Mouse (Mus musculus): ENCODE measurements around the gene Mpp2. TPM values are rescaled to one million over a fixed set of nuclear protein-coding genes. Genes with fewer than 3 reads are reported as not detected.

Mpp2 gene
- polyA plus RNA-seq, 1 experiment = 6.8 TPM

DNA sequence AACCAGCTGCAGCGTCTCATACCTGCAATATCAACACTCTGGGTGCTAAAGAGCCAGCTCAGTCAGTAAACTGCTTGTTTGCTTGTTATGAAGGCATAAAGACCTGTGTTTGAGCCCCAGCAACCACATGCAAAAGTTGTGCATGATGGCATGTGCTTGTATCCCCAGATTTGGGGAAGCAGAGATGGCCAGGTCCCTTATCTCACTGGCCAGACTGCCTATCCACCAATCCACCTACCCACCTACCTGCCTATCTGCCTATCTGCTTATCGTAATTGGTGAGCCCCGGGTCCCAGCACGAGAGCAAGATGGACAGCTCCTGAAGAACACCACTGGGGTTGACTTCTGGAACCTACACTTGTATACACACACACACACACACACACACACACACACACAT is 59.0 kb downstream of the Mpp2 start:
- H3K4me1 ChIP-seq (ENCODE audit: control insufficient read depth, insufficient read depth, low read length) = 0 out of 2 replicates have a peak, but pooled peaks cover 4% of the 10 kb centered on the region
- TF ChIP-seq POLR2A (IDR thresholded peaks at IDR 0.05; ENCODE audit: low read depth, low read length) (no peak), CTCF (IDR thresholded peaks at IDR 0.05; ENCODE audit: borderline replicate concordance, insufficient read depth, low read length) (no peak)
- no peak overlapping the region for H3K4me3 ChIP-seq (ENCODE audit: insufficient read depth, low read length)
- H3K27ac ChIP-seq (ENCODE audit: insufficient read depth, low read length) = no peak overlapping the region

DNA sequence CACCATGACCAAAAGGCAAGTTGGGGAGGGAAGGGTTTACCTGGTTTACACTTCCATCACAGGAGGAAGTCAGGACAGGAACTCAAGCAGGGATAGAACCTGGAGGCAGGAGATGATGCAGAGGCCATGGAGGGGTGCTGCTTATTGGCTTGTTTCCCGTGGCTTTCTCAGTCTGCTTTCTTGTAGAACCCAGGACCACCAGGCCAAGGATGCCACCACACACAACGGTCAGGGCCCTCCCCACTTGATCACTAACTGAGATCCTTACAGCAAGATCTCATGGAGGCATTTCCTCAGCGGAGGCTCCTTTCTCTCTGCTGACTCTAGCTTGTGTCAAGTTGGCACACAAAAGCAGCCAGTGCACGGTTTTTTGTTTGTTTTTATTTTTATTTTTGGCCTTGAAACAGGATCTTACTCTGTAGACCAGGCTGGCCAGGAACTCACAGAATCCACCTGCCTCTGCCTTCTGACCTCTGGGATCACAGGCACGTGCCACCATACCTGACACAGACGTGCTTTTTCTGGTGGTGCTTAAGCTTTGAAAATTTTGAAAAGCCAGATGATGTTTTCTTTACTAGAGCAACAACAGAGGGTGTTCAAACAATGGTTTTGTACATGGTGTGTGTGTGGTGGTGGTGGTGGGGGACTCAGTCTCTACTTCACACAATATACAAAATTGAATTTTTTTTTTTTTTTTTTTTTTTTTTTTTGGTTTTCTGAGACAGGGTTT is 60.1 kb downstream of the Mpp2 start, which contains the start of gene Mpp3:
Gene Mpp3 (minus strand): TSS at position 375 of the 730 bp plus-strand sequence.
- TF ChIP-seq CTCF (IDR thresholded peaks at IDR 0.05; ENCODE audit: borderline replicate concordance, insufficient read depth, low read length) = no peak
- no peak for TF ChIP-seq POLR2A (IDR thresholded peaks at IDR 0.05; ENCODE audit: low read depth, low read length)
- 0 out of 2 replicates have a peak, but pooled peaks cover 4% of the 10 kb centered on the region for H3K4me1 ChIP-seq (ENCODE audit: control insufficient read depth, insufficient read depth, low read length)
- no peak within 1 kb of the TSS for H3K27ac ChIP-seq (ENCODE audit: insufficient read depth, low read length)
- H3K4me3 ChIP-seq (ENCODE audit: insufficient read depth, low read length) = no peak within 1 kb of the TSS

DNA sequence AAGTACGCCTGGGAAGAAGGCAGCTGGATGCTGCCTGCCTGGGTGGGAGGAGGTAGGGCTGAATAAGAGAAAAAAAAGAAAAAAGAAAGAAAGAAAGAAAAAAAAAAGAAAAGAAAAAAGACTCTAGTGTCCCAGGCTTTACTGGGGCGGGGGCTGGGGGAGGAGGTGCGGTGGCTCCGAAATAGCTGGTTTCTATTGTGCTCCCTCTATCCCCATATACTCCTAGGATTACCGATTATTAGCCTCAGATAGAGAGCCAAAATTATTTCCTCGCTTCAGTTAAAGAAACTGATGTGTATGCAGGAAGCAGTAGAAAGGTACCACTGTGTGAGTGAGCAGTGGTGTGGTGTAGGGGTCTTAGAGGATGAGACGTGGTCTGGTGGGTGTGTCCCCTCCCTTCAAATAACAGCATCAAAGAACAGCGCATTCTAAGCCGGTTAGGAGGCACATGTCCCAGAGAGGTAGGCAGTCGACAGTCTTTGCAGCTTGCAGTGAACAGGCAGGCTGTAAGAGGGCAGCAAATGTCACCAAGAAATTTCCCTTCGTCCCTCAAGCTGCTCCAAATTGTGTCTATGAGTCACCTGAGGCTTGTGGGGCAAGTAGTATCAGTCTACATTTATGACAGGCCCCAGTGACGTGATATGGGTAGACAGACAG is 60.8 kb downstream of the Mpp2 start:
- no peak for TF ChIP-seq CTCF (IDR thresholded peaks at IDR 0.05; ENCODE audit: borderline replicate concordance, insufficient read depth, low read length)
- no peak for TF ChIP-seq POLR2A (IDR thresholded peaks at IDR 0.05; ENCODE audit: low read depth, low read length)
- Histone ChIP-seq H3K4me1 (ENCODE audit: control insufficient read depth, insufficient read depth, low read length) (0 out of 2 replicates have a peak, but pooled peaks cover 4% of the 10 kb centered on the region), H3K4me3 (ENCODE audit: insufficient read depth, low read length) (no peak overlapping the region; the same call in 1 of the 2 replicates), H3K27ac (ENCODE audit: insufficient read depth, low read length) (no peak overlapping the region)

DNA sequence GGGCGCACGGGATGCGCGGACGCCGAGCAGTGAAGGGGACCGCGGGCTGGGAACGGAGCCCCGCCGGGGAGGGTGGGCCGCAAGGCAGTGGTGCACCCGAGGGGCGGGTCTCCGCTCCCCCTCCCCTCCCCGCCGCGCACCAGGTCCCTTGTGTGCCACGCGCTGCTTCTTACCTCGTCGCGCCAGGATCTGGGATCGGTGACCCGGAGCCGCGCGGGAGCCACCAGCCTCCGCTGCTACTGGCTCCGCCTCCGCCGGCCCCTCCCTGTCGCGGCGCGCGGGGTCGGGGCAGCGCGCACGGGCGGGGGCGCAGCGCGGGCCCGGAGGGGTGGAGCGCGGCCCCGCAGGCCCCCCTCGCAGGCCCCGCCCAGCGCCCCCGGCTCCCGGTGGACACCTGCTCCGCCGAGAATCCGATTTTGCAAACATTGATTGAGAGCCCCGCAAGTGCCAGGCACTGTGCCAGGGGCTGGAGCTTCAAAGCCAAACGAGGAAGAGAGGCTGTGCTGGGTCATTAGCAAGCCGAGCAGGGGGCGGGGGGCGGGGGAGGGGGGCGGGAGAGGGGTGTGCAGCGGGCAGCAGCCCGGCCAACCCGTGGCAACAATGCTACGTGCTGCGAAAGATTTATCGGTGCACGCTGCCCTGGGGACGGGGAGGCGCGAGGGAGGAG is 61.5 kb downstream of the Mpp2 start:
- Histone ChIP-seq H3K27ac (ENCODE audit: insufficient read depth, low read length) (no peak overlapping the region), H3K4me3 (ENCODE audit: insufficient read depth, low read length) (peak overlapping the region; percentile 42), H3K4me1 (ENCODE audit: control insufficient read depth, insufficient read depth, low read length) (0 out of 2 replicates have a peak, but pooled peaks cover 4% of the 10 kb centered on the region)
- no peak for TF ChIP-seq CTCF (IDR thresholded peaks at IDR 0.05; ENCODE audit: borderline replicate concordance, insufficient read depth, low read length)
- TF ChIP-seq POLR2A (IDR thresholded peaks at IDR 0.05; ENCODE audit: low read depth, low read length) = no peak

DNA sequence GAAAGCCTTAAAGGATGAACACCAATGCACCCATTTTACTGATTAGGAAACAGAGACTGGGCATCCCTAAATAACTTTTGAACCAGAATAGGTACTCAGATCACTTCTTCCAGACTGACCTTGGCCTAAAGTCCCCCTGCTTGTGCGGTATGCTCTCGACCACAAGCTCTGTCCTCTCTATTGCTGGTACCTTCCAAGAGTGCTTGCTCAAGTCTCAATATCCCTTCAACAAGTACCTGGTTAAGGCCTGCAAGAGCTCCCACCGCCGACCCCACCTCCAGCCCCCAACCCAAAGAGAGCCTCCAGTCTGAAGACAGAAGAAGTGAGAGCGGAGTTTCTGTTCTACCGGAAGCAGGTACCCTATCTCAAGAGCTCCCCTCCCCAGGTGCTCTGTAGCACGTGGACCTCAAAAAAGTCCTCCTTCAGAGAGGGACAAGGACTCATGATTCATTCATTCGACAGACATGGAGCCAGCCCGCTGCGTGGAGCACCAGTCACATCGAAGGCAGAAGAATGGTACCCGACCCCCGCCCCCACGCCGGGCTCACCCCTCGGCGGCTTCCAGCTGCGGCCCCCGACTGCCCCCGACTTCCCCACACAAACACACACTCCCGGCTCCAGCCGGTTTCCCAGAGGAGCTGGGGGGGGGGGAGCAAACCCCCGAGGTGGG is 62.2 kb downstream of the Mpp2 start:
- Histone ChIP-seq H3K4me3 (ENCODE audit: insufficient read depth, low read length) (peak overlapping the region; percentile 42; the same call in 1 of the 2 replicates), H3K27ac (ENCODE audit: insufficient read depth, low read length) (no peak overlapping the region), H3K4me1 (ENCODE audit: control insufficient read depth, insufficient read depth, low read length) (0 out of 2 replicates have a peak, but pooled peaks cover 4% of the 10 kb centered on the region)
- TF ChIP-seq POLR2A (IDR thresholded peaks at IDR 0.05; ENCODE audit: low read depth, low read length) (no peak), CTCF (IDR thresholded peaks at IDR 0.05; ENCODE audit: borderline replicate concordance, insufficient read depth, low read length) (no peak)

DNA sequence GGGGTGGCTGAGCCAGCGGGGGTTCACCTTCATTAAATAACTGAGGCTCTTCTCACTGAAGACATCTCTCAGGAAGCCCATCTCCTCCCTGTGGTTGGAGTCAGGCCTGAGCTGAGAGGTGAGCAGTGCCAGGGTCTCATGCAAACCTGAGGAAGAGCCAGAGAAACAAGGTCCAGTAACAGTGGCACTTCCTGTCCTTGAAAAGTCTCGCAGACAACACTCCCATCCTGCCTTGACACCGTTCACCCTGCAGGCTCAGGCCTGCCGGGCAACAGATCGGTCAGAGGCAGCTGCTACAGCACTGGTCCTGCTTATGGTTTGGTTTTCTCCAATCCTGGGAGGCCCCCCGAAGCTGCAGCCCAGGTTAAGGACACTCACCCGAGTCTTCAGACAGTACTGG is 63.0 kb downstream of the Mpp2 start:
- TF ChIP-seq POLR2A (IDR thresholded peaks at IDR 0.05; ENCODE audit: low read depth, low read length) (no peak), CTCF (IDR thresholded peaks at IDR 0.05; ENCODE audit: borderline replicate concordance, insufficient read depth, low read length) (no peak)
- Histone ChIP-seq H3K4me1 (ENCODE audit: control insufficient read depth, insufficient read depth, low read length) (0 out of 2 replicates have a peak, but pooled peaks cover 4% of the 10 kb centered on the region), H3K27ac (ENCODE audit: insufficient read depth, low read length) (no peak overlapping the region), H3K4me3 (ENCODE audit: insufficient read depth, low read length) (no peak overlapping the region)

DNA sequence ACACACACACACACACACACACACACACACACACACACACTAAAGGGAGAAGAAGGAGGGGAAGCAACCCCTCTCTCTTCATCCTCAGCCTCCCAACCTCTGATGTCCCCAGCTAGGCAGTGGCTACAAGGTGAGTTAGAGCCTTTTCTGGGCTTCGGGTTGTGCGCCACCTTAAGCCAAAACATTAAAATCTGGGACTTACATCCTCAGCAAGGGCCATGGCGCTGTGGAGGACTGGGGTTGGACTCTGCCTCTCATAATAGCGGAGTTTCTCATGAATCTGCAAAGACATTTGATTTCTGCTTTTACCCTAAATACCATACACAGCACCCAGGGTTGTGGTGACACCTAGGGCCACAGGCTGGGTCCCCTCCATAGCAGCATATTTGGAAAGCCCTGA is 63.4 kb downstream of the Mpp2 start:
- Histone ChIP-seq H3K27ac (ENCODE audit: insufficient read depth, low read length) (no peak overlapping the region), H3K4me3 (ENCODE audit: insufficient read depth, low read length) (no peak overlapping the region)

DNA sequence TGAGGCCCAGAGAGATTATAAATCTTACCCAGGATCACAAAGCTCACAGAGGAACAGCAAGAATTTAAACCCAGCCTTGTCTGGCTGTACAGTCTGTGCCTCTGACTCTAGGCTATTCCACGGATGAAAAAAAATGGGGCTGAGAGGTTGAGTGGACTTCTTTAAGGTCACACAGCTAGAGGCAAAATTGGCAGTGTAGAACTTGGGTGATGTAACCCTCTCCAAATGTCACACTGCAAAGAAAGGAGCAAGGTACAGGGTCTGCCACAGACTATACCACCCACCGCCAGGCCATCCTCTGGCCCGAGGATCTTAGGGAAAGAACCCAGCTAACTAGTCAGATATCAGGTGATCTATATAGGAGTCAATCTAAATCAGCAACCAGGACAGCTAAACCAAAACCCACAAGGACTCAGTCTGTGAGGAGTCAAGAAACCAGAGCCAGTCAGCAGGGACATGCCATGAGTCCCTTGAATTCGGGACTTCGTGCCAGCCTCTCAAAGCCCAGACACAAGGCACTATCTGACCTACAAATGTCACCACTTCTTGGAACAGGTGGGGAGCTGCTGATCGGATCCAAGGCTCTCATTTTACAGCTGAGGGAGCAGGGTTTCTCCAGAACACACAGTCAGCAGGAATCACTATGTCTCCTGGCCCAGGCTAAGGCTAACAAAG is 64.1 kb downstream of the Mpp2 start:
- TF ChIP-seq CTCF (IDR thresholded peaks at IDR 0.05; ENCODE audit: borderline replicate concordance, insufficient read depth, low read length) (no peak), POLR2A (IDR thresholded peaks at IDR 0.05; ENCODE audit: low read depth, low read length) (no peak)
- Histone ChIP-seq H3K4me1 (ENCODE audit: control insufficient read depth, insufficient read depth, low read length) (0 out of 2 replicates have a peak, but pooled peaks cover 4% of the 10 kb centered on the region), H3K27ac (ENCODE audit: insufficient read depth, low read length) (no peak overlapping the region), H3K4me3 (ENCODE audit: insufficient read depth, low read length) (no peak overlapping the region)

More for the DNA sequence above, 63.4 kb downstream of the Mpp2 start:
- H3K4me1 ChIP-seq (ENCODE audit: control insufficient read depth, insufficient read depth, low read length) = 0 out of 2 replicates have a peak, but pooled peaks cover 4% of the 10 kb centered on the region
- no peak for TF ChIP-seq POLR2A (IDR thresholded peaks at IDR 0.05; ENCODE audit: low read depth, low read length)
- no peak for TF ChIP-seq CTCF (IDR thresholded peaks at IDR 0.05; ENCODE audit: borderline replicate concordance, insufficient read depth, low read length)

DNA sequence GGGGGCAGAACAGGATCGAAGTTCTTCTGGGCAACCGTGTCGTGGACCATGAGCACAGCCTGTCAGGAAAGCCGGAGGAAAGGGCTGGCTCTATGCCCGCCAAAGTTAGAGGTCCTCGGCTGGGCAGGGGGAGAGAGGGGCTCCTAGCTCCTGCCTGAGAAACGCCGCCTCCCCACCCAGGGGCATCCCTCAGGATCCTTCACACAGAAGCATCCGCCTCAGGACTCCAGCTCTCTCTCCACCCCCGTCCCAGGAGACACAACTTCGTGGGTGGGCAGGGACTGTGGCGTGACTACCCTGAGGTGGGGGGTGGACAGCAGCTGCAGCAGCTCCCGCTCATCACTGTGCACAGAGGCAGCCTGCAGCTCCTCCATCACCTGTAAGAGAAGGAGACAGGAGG is 64.9 kb downstream of the Mpp2 start:
- 0 out of 2 replicates have a peak, but pooled peaks cover 4% of the 10 kb centered on the region for H3K4me1 ChIP-seq (ENCODE audit: control insufficient read depth, insufficient read depth, low read length)
- no peak overlapping the region for H3K4me3 ChIP-seq (ENCODE audit: insufficient read depth, low read length)
- TF ChIP-seq CTCF (IDR thresholded peaks at IDR 0.05; ENCODE audit: borderline replicate concordance, insufficient read depth, low read length) (no peak), POLR2A (IDR thresholded peaks at IDR 0.05; ENCODE audit: low read depth, low read length) (no peak)

More for the DNA sequence above, 64.9 kb downstream of the Mpp2 start:
- no peak overlapping the region for H3K27ac ChIP-seq (ENCODE audit: insufficient read depth, low read length)
